Mouse (Mus musculus) Muller cell, postnatal 12 days (primary cell): ENCODE measurements around the gene Gdap1l1.
"Not testable (repeated sequence)": the region's sequence is repeated elsewhere in the genome, so short reads cannot be mapped to it uniquely, and the experiment has no call there.

Experiments used
- DNase-seq: peaks from one replicate; pipeline ENCODE4 v3.0.0-alpha.2; 2015; ENCODE audit errors: inconsistent ontology term

The Gdap1l1 gene

DNA sequence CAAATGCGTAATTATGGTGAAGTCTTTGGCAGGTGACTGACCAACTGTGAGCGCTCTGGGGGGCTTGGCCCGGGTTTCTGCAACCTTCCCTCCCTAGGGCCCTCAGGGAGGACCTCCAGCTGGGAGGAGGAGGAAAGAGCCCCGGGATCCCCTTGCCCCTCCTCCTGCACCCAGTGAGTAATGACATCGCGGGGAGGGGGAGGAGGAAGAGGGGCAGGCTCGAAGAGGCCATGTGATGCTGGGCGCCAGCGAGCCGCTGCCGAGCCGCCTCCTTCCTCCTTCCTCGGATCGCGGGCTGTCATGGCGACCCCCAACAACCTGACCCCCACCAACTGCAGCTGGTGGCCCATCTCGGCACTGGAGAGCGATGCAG is at the start of gene Gdap1l1:
TSS of gene Gdap1l1 (plus strand) at position 231 of the 373 bp plus-strand sequence.
- DNase-seq: peak; percentile 27

DNA sequence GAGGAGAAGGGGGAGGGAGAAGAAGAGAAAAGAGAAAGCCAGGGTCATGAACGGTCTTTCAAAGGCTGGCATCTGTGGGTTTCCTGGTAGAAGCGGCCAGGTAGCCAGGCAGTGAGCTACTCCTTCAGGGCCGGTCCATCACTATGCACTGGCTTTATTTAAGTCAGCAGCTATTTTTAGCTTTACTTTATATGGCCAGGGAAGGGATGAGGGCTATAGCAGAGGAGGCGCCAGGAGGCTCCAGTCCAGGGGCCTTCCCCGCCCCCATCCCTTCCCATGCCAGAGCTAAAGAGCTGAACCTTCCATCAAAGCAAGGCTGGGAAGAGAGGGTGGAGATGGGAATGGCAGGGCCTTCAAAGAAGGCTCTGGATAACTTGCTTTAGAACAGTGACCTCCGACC is 45.8 kb upstream of the Gdap1l1 start:
- no peak for DNase-seq

DNA sequence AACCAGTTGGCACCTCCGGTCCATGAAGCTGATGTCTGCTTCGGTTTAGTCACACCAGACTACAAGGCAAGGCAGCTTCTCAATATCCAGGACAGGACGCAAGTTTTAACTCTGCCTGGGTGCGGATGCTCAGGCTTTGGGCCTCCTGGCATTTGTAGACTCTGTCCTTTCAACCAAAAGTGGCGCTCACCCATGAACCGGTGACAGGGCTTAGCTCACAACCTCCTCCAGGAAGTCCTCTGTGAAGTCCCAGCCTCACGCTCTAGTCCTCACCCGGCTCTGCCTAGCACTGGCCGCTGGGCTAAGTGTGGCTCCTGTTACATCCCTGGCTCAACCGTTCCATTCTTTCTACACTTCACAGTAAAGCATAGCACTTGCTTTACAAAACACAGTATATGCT is 45.0 kb upstream of the Gdap1l1 start:
- no peak for DNase-seq

DNA sequence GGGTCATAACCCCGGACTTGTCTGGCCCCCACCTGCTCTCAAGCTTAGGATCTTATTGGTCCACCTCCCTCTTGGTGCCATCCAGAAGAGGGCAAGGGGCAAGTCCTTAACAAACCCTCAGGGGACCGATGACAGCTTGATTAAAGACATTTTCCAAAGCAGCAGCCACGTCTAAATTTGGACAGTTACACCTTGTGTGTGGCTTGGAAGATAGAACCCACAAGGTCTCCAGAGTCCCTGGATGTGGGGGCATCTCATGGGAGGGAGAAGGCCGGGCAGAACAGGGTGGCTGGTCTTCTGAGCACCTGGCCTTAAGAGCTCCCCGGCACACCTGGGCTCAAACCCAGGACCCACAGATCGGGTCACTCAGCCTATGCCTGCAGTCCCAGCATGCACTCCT is 44.3 kb upstream of the Gdap1l1 start:
- DNase-seq: no peak

DNA sequence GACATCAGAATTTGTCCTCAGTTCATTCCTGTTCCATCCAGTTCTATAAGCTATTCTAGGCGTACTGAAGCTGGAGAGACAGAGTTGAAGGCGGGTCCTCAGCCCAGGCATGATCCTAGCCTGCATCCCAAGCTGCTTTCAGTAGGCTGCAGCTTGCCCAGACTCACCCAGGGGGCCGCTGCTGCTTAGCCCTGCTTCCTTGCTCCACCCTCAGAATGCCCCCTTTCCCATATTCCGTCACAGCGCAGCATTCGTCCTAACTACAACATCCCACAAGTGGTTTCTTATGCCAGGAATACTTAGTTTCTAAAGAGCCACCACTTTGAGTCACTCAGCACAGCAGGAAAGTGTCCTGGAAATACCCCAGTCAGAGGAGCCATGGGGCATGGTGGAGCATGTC is 43.3 kb upstream of the Gdap1l1 start:
- no peak for DNase-seq

DNA sequence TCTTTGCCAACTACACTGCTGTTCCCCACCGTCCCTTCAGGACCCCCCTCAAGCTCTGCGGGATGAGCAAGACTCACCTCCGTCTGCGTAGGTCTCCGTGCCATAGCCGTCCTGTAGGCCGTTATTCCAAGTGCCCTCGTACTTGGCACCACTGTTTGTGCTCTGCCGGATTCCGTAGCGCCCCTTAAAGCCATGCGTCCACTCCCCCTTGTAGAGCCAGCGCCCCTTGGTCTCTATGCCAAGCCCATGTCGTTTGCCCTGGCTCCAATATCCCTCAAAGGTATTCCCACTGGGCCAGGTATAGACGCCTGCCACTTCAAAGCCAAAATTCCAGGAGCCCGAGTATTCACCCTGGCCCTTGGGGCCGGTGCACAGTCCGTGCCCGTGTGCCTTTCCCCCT is 41.2 kb upstream of the Gdap1l1 start:
- DNase-seq: no peak

DNA sequence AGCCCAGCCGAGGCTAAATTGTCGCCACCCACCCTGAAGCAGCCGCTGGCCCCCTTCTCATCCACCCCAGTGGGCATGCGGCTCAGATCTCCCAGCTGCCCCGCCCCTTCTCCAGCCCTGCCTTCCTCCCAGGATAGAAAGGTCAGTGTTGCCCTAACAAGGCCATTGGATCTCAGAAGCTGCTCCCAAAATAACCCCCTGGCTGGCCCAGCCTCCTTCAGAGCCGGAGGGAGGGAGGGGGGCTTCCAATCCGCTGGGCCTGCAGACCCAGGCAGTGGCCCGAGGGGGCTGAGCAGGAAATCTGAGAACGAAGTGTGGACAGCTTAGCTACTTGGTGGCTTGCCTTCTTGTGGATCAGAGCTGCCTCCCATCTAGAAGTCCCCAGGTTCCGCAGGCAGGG is 40.4 kb upstream of the Gdap1l1 start, which contains the start of gene Jph2:
TSS of gene Jph2 (minus strand) at position 89 of the 400 bp plus-strand sequence.
- DNase-seq: peak; percentile 74

DNA sequence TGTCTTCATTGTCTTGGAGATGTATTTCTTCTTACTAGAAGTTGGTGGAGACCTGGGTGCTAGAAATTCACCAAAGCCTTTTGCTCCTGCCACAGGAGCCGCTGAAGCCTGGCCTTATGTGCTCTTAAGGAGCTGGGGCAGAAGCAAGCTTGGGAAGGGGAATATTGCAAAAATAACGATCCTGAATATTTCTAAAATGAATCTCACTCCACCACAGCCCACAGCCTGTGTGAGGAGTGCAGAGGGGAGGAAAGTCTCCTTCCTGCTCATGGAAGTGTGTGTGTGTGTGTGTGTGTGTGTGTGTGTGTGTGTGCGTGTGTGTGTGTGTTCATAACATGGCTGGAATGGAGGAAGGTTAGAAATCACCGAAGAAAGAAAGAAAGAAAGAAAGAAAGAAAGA is 39.5 kb upstream of the Gdap1l1 start:
- DNase-seq: peak; percentile 34

DNA sequence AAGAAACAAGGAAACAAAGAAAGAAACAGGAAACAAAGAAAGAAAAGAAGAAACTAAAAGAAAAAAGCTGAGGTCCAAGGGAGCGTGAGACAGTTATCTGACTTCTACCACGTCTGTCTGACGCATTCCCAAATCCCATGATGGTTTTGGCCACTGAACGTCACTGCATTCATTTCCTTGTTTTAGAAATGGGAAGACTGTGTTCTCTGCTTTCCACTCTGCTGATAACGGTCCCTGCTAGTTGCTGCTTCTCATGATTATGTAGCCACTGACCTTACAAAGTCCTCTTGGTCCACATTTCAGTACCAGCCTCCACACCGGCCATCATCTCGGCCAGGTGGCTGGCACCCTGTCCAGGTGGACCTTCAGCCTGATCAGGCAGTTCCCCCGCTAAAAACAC is 39.1 kb upstream of the Gdap1l1 start:
- no peak for DNase-seq

DNA sequence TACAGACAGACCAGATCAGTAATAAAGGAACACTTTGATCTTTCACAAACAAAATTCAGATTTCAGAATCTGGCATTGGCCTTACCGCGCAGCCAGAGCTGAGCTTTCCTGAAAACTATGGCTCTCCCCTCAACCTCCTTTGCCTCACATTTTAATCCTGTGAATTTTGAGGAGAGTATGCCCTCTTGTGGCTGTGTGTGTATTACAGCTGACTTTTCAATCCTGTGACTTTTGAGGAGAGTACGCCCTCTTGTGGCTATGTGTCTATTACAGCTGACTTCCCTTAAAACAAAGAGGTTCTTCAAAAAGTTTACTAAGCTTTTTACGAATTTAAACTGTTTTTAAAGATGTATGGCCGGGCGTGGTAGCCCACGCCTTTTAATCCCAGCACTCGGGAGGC is 37.1 kb upstream of the Gdap1l1 start:
- peak; percentile 72 for DNase-seq

DNA sequence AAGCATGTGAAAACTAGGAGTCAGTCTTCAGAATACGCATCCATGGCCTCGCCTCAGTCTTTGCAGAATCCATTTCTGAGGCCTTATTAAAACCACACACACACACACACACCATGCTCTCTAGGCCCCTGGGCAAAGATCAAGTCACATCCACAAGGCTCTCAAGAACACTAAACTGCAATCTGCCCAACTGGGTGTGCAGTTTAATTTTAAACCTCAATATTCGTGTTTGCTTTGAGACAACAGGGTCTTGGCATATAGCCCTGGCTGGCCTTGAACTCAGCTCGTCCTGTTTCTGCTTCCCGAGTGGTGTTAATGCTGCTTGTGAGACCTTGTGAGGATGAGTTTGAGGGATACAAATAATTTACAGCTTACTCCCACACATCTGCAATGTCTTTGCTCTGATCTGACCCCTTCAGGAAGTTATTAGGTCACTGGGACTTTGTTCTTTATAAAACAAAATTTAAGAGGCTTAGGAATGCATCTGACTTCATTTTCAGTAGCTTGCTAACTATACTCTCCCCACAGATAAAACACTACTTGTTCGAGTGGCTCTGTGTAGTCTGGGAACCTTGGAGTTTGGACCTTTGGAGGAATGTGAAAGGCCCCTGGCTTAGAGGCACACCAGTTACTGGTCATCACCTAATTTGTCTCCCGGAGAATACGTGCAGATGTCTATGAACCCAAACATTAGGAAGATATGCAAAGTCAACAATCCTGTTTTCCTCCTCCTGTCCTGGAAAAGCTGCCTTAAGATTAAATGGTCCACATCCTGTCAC is 34.0 kb upstream of the Gdap1l1 start:
- no peak for DNase-seq

DNA sequence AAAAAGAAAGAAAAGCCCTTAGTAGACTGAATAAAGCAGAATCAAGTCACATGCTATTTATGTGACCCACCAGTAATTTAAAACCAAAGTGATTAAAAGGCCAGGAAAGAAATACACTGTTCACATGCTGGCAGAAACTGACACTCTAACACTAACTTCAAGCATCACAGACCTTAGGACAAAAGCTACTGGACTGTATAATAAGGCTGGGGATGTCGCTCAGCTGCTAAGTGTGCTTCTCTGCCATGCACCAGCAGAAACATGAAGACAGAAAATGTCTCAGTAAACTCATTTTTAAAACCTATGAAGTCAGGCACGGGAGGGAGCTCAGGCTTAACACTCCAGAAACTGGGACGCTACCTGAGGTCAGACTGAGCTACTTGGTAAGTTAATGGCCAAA is 28.1 kb upstream of the Gdap1l1 start:
- DNase-seq: no peak

DNA sequence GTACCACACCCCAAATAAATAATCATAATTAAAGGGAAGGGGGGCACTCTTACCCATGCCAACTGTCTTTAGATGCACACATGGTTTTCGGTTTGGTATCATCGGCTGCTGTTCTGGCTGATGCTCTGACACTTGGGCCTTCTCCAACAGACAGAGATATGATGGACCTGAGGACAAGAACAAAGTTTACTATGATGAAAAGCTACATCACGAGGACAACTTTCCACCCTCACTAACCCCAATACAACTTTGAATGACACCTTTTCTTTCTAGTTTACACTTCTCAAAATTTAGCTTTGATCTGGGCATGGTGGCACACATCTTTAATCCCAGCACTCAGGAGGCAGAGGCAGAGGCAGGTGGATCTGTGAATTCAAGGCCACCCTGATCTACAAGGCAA is 26.9 kb upstream of the Gdap1l1 start:
- DNase-seq: not testable (repeated sequence)

DNA sequence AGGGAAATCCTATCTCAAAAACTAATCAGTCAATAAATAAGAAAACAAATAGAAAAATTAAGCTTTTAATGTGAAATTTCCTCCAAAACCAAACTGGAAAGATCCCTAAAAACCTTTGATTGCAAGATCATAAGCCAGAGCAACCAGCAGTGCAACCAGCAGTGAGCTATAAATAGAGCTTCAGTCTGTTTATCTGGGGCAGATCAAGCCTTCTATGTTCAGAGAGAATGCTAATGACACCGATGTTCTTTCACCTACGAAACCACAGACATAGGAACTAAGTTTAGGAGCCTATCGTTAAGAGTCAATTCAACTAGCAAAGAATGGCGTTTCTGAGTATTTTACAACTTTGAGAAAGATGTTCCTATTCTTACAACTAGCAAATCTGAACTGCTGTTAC is 26.4 kb upstream of the Gdap1l1 start:
- no peak for DNase-seq

DNA sequence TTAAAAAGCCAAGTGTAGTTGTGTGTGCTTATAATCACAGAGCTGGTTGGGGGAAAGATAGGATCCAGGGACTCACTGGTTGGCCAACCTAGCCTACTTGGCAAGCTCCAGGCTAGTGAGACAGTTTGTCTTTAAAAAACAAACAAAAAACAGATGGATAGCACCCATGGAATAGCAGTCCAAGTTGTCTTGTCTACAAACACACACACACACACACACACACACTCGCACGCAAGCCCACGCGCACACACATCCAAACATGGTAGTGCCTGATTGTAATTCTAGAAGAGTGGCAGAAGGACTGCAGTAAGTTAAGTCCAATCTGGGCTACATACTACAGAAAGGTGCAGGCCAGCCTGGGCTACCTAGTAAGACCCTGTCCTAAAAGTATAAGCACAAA is 25.9 kb upstream of the Gdap1l1 start:
- DNase-seq: no peak

DNA sequence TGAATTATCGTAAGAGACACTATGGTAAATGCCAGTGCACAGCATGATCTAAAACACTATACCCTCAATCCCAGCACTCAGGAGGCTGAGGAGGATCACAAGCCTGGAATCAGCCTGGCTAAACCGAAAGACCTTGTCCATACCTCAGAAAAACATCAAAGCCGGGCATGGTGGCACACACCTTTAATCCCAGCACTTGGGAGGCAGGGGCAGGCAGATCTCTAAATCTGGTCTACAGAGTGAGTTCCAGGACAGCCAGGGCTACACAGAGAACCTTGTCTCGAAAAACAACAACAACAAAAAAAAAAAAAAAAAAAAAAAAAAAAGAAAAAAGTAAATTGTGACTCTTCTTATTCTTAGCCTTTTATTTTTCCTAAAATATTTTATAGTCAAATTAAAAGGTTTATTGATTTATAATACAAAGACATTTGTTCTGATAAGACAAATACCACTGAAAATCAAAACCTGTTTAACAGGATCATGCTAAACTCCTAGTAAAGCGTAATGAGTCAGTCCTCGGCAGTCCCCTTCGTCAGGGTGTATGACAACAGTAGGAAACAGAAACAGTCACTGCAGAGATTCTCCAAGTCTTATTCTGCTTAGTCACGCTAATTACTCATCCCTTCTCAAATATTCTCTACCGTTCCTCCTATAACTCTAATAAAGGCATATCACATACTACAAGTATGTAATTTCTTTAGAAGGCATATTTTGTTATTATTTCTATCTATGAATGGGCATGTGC is 25.3 kb upstream of the Gdap1l1 start:
- no peak for DNase-seq

DNA sequence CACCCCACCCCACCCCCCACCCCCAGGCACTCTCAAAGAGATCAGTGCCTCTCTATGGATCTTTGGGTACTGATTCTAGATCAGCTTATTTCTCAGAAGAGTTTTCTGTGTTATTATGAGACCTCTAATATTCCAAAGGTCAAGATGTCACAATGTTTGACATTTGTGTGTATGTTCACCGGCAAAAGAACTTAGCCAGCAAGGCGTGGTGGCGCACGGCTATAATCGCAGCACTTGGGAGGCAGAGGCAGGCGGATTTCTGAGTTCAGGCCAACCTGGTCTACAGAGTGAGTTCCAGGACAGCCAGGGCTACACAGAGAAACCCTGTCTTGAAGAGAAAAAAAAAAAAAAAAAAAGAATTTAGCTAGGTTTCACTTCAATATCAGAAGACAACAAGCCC is 21.2 kb upstream of the Gdap1l1 start:
- DNase-seq: no peak

DNA sequence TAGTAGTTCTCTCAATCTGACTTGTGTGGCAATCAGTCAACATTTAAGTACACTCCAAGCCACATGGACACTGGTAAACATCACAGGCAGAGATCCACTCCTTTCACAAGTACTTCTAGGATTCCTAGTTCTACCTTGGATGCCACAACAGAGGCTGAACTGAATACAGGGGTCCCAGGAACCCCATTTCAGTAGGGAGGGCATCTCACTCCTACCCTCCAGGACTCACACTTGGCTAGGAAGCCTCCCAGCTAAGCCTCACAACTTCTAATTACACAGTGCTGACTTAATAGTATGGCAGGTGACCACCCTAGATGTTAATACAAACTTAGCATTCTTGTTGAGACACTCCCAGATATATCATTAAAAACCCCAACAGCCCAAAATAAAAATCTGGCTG is 20.4 kb upstream of the Gdap1l1 start:
- DNase-seq: no peak

DNA sequence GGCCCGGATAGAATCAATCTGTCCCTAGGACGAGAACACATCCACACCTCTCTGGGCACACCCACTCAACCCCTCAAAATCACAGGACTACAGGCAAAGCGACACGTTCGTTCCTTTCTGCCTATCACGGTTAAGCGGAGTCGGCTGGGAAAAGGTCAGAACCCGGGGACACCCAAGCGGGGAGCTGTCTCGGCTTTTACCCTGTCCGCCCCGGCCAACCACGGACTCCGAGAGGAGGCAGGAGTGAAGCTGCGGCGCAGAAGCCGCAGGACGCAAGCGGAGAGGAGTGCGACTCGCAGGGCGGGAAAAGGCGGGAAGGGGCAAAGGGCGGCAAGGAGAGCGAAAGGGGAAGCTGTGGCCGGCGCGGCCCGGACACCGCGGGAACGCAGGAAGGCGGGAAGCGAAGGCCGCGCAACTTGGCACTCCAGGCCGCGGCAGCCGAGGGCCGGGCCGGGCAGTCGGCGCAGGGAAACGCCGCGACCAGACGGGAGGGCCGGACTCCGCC is 19.4 kb upstream of the Gdap1l1 start:
- no peak for DNase-seq

DNA sequence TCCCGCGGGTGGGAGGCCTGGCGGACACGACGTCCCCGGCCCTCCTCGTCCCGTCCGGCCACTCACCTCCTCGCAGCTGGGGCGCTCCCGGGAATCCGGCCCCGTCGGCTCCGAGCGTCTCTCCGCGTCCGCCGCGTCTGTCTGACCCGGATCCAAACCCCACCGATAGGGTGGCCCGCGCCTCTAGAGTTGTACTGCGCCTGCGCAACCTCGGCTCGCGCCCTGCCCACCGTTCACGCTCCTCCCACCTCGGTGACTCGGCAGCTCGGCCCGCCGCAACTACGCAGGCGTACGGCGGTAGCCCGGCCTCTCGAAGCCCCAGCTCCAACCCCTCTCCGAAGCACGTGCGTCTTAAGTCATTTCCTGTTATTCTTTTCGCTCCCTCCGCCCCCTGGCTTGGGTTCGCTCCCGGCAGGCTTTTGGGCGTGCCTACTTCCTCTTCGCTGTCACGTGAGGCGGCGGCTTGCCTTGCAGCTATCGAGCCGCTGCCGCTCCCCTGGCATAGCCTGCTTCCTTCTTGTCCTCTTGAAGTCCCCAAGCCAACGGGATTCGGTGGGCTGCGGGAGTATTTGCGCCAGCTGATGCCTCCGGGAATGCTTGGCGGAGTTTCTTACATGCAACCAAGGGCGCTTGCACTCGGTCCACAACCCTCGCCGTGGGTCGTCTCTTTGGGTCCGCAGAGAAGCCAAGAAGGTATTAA is 18.8 kb upstream of the Gdap1l1 start:
- DNase-seq: peak; percentile 99

DNA sequence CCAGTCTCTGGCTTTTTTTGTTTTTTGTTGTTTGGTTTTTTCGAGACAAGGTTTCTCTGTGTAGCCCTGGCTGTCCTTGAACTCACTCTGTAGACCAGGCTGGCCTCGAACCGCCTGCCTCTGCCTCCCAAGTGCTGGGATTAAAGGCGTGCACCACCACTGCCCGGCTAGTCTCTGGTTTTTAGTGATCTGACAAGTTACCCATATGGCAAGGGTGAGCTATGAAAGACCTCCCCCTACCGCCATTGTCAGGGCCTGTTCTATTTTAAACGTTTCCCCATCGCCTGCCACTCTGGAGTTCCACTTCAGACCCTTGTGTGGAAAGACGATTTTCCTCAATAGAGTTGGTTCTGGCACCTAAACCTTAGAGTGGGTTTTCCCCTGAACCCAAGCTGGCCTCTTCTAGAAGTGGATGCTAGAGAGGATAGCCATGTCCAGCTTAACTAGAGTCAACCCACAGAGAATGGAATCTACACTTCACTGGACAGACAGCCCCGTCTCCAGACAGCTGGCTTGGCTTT is 17.9 kb upstream of the Gdap1l1 start:
- peak; percentile 6 for DNase-seq
